Mouse (Mus musculus) liver, adult (tissue): ENCODE data around the gene Rtf1.

Source experiments
- GATA4 ChIP-seq: IDR thresholded peaks from 2 replicates; pipeline ENCODE4 v1.6.1; 2014; ENCODE audit warnings: mild to moderate bottlenecking, low read length; ENCODE audit not compliant: insufficient replicate concordance

Gene Rtf1

DNA sequence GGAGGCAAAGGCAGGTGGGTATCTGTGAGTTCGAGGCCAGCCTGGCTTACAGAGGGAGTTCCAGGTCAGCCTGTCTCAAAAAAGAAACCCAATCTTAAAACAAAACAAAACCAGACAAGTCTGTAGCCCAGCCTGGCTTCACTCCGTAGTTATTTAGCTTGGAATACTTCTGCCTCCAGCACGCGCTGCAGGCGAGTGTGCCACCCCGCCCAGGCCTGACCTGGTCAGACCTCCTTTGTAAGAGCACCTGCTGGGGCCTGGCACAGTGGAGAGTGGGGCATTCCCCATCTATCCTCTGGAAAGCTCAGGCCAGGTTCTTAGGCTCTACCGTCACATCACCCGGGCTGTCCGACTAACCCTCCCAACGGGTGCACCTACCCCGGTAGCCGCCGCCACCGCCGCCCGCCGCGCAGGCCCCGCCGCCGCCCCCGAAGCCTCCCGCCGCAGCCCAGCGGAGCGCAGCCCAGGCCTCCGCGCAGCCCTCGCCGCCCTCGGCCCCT, 82.8 kb downstream of the Rtf1 start:
- TF ChIP-seq GATA4, result no peak

DNA sequence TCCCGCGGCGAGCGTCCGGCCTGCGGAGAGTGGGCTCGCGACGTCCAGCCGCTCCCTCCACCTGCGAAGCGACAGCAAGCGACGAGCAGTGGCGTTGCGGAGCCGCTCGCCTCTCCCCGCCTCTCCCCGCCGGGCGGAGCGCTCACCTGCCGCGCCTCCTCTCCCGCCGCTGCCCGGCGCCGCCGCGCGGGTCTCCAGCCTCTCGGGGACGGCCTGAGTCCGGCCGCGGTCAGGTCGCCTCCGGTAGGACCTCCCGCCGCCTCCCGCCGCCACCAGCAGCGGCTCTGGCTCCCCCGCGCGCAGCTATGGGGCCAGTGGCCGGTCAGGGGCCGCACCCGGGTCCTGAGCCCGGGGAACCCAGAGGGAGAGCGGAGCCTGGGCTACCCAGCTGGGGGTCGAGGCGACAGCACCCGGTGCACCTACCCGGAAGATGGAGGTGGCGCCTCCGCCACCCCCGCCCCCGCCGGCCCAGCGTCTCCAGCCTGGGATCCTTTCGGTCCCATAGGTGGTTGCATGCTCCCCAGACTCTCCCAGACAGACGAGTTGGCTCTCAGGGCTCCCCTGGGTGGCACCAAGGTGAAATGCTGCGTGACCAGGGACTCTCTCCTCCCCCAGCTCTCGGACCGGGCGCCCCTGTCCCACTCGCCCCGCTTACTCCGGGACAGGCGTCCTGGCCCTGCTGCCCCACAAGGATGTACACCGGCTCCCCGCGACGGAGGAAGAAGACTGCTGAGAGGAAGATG, 83.4 kb downstream of the Rtf1 start:
- no peak for TF ChIP-seq GATA4

DNA sequence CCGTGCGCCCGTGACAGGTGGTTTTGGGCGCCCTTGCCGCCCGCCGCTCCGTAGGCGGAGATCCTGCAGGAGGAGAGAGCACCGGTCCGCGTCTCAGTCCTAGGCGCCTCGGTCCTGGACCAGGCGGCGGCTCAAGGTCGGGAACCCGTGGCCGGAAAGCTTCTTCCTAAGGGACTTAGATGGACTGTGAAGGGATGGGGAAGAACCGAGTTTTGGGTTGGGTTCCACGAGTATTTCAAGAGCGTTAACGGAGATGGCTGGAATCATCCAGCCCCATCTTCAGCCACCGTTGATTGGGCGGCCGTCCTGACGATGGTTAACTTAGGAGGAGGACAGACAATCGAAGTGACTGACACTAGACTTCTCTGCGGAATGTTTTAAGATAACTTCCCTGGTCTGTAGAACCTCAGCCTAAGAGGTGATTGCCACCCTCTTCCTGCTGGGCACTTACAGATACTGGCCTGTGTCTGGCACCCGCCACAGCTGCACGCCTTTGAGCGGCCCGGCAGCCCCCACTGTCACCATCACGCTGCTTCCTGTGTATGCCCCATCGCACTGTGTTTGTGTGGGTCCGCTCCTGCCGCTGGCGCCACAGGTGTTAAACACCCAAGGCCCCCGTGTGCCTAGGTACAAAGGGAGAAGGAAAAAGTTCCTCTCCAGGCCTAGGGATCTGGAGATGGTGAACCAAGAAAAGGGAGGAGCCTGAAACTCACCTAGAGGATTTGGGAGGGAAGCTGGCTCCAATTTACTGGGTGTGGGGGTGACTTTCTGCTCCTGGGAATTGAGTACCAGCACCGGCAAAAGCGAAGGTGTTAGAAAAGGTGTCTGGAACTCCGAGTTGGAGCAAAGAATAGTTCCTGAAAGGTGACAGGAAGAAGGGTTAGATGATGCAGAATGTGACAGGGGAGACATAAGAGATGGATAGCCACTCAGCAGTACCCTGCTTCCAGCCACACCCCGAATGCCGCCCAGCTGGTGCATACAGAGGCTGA, 84.3 kb downstream of the Rtf1 start:
- TF ChIP-seq GATA4, result no peak

DNA sequence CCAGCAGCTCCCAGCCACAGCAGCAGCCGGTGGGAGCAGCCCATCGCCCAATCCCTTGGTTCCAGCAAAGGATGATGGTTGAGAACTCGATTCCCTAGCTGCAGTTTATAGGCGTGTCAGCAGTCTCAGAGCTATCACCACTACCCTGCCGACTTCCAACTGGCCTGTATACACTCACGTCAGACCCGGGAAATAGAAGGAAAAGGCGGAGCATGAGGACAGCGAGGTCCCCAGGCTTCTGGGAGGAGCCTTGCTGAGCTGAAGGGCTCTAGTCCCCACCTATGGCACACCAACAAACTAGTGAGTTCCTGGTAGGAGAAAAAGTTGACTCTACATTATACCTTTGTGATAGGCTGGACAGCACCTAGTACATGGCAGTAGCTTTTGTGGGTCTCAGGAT, 85.4 kb downstream of the Rtf1 start, which contains the start of gene Ltk:
TSS of gene Ltk (minus strand) at position 181 of the 400 bp plus-strand sequence.
- TF ChIP-seq GATA4, result no peak

DNA sequence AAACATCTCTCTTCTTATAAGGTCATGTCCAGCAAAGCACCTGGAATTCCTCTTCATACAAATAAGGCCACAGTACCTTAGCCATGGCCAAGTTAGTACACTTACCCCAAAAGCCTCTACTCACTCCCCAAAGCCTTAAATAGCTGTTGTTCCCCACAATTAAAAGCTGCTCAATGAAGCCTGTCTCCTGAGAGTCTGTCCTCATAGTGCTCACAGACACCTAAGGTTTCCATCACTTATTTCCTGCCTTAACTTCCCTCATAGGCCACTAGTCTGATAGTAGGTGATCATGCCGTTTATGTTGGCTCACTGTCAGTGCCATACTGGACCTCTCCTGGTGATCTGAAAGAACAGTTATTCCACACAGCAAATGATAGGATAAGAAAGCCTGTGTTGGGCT, 87.4 kb downstream of the Rtf1 start:
- TF ChIP-seq GATA4, result no peak

DNA sequence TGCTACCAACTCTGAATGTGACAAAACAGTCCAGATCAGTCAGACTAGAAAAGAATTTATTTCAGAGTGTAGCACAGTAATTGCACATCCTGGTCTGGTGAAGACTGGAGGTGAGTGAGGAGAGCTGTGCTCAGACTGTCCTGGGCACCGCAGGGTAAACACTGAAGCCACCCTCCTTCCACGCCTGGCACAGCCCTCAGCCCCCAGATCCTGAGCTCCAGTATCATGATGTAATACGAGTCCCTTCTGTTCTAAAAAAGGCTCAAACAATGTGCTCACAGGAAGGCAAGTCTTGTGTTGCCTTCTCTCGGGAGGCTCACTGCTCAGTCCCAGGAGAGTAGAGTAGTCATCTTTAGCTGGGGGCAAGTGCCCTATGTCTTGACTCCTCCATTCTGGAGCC, 89.1 kb downstream of the Rtf1 start:
- no peak for TF ChIP-seq GATA4

DNA sequence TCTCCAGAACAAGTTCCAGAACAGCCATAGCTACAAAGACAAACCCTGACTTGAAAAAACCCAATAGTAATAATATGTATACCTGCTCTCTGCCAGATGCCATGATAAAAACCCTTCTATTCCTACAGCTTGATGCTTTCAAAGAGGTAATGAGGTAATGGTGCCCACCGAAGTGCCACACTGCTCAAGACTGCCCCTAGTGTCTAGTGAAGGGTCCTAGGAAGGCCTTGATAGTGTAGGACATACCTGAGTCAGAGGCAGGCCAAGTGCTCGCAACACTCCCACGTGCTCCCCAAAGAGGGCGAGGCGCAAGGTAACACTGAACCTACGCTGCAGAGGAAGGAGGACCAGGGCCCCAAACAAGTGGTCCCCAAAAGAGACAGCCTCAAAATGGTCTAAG, 92.4 kb downstream of the Rtf1 start:
- TF ChIP-seq GATA4, result no peak
